Mouse (Mus musculus): ENCODE results near the gene Tspan14.

DNA sequence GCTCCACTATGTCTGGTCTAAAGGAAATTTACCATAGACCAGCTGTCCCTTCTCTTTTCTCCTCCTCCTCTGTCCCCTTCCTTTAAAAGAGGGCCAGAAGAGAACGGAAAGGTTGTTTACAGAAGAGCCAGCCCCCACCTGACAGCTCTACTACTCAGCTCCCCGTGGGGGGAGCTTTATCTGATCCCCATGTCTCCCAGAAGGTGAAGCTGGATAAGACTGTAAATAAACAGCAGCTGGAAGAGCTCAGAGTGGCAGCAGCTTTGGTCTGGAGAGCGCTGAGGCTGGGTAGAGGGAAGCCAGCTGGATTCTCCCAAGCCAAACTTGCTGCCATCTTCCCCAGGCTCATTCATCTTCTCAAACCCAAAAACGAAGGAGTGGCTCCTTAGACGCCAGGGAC is 41.0 kb upstream of the Tspan14 start:
- TF ChIP-seq POLR2A (IDR thresholded peaks at IDR 0.05; ENCODE audit: borderline replicate concordance, control insufficient read depth, low read depth, low read length): no peak
- TF ChIP-seq CTCF (IDR thresholded peaks at IDR 0.05; ENCODE audit: control insufficient read depth, insufficient read depth, low read length): no peak

Measured in bone marrow, adult 2 months (tissue).